8 mouse cellular contexts compared by ENCODE assay signal in the genomic region with DNA sequence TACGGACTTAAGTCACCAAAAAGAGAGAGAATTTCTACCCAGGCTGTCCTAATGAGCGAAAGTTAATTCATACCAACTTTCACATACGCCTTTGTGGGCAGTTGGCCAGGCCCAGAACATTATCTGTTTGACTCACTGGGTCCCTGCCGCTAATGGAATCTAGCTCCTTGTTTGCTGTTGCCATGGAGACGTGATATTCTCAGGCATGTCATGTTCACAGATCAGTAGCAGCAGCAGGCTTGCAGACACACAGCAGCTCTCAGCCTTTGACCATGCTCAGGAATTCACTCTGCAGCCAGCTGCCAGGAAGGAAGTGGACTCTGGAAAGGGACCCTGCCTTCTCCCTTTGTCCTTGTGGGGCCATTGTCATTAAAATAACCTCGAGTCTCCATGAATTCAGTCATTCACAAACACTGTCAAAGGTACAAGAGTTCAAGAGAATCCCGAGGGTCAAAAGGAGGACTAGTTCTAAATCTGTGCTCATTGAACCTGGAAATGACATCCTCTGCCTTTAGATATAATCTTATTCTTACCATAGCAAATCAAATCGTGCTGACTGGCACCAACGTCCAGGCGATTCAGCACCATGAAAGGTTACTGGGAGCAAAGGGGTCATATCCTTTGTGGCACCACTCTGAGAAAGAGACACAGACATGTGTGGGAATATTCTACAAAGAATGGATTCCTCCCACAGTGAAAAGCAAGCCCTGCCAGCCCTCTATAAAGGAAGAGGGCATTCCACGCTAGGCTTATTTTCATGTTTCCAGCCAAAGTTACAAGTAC.
DNase-seq lines count a peak whose midpoint lies in the region; ATAC-seq lines count a peak whose summit lies in the region.

No protein-coding gene starts in this region.

- H3K4me2 ChIP-seq in intestine, embryonic 15.5 days (replicated peaks): no peak overlapping the region; the same call in 1 of the 2 replicates

- no peaks in the 10 kb centered on the region for H3K9me3 ChIP-seq in intestine, embryonic 15.5 days

- no peak overlapping the region for H3K9ac ChIP-seq in intestine, embryonic 15.5 days

- no peak overlapping the region for H3K4me3 ChIP-seq in intestine, embryonic 15.5 days (replicated peaks)

- DNase-seq in urinary bladder, postnatal 14 days (ENCODE audit: low spot score): peak; percentile 19
- no peak for DNase-seq in urinary bladder, postnatal 10 days (ENCODE audit: low spot score)
- DNase-seq in frontal cortex, postnatal 25 days (ENCODE audit: low spot score in 2 of 2): peak; percentile 8 to 13
- peak; percentile 13 to 45 for DNase-seq in left cerebral cortex, adult 9 months (ENCODE audit: low spot score in 2 of 2)
- peak; percentile 61 to 81 for DNase-seq in lung, postnatal 4 days
- peak; percentile 7 for DNase-seq in skeletal muscle tissue, adult 2 months (ENCODE audit: low read depth, low spot score)
- DNase-seq in thymus, postnatal 36 days: no peak

- H3K36me3 ChIP-seq in intestine, embryonic 15.5 days: no peaks in the 10 kb centered on the region

- H3K4me1 ChIP-seq in intestine, embryonic 15.5 days (replicated peaks): peaks cover 6% of the 10 kb centered on the region

- ATAC-seq in intestine, embryonic 15.5 days: peak; percentile 97

- no peaks in the 10 kb centered on the region for H3K27me3 ChIP-seq in intestine, embryonic 15.5 days (replicated peaks)

- no peak overlapping the region for H3K27ac ChIP-seq in intestine, embryonic 15.5 days

- WGBS in intestine, embryonic 15.5 days: 16% methylated on average over 11 of the region's 11 CpGs

Comparison
In these comparisons a context has a peak if more than half of its experiments do, and no peak if none do; other contexts are left out.
1. DNase-seq: peak in urinary bladder, postnatal 14 days (single experiment), frontal cortex, postnatal 25 days (2 of 2), left cerebral cortex, adult 9 months (2 of 2), lung, postnatal 4 days (2 of 2) and skeletal muscle tissue, adult 2 months (single experiment); none in urinary bladder, postnatal 10 days (single experiment) and thymus, postnatal 36 days (0 of 2).